Mouse (Mus musculus) forebrain, postnatal 0 days (tissue): ENCODE data around the gene Rnf213. TPM values are rescaled to one million over a fixed set of nuclear protein-coding genes. Genes with fewer than 3 reads are reported as not detected.

ENCODE experiments used
- ATAC-seq: fragments of 200-750 bp; cut with Nextera tagmentation; 2 replicates; pipeline ENCODE4 v1.8.0; 2017; ENCODE audit warnings: mild to moderate bottlenecking, moderate library complexity
- DNase-seq: peaks from one replicate; pipeline ENCODE4 v3.0.0-alpha.2; 2015
- H3K27ac ChIP-seq: fragments of 300-500 bp; sonication (generic); 2 replicates; pipeline ENCODE4 v1.5.1; 2014; ENCODE audit warnings: low read depth, mild to moderate bottlenecking, antibody characterized with exemption, low read length, moderate library complexity, mixed read lengths
- H3K27me3 ChIP-seq: fragments of 300-500 bp; sonication (generic); 2 replicates; pipeline ENCODE4 v1.6.1; 2014; ENCODE audit warnings: mild to moderate bottlenecking, low read length, mixed read lengths; ENCODE audit not compliant: insufficient read depth
- H3K36me3 ChIP-seq: fragments of 300-500 bp; sonication (generic); 2 replicates; pipeline ENCODE4 v1.6.1; 2014; ENCODE audit warnings: mild to moderate bottlenecking, moderate library complexity; ENCODE audit not compliant: insufficient read depth
- H3K4me1 ChIP-seq: fragments of 300-500 bp; sonication (generic); 2 replicates; pipeline ENCODE4 v1.6.1; 2014; ENCODE audit warnings: antibody characterized with exemption; ENCODE audit not compliant: insufficient read depth
- H3K4me2 ChIP-seq: fragments of 300-500 bp; sonication (generic); 2 replicates; pipeline ENCODE4 v1.6.1; 2014; ENCODE audit warnings: low read depth, mild to moderate bottlenecking, moderate library complexity
- H3K4me3 ChIP-seq: fragments of 300-500 bp; sonication (generic); 2 replicates; pipeline ENCODE4 v1.5.1; 2014; ENCODE audit warnings: low read depth, low read length, mixed read lengths
- H3K9ac ChIP-seq: fragments of 300-500 bp; sonication (generic); 2 replicates; pipeline ENCODE4 v1.6.1; 2014; ENCODE audit warnings: mild to moderate bottlenecking
- H3K9me3 ChIP-seq: fragments of 300-500 bp; sonication (generic); 2 replicates; pipeline ENCODE4 v1.6.1; 2016; ENCODE audit warnings: low read length
- CTCF ChIP-seq: sonication (generic); IDR thresholded peaks from 2 replicates; pipeline ENCODE4 v1.5.1; 2016; ENCODE audit warnings: antibody characterized with exemption, control low read depth, low read depth
- WGBS: fragments of 180-500 bp; shearing (Covaris S2); extraction: QIAGEN DNeasy Blood & Tissue Kit; methylation state at CpG from one replicate; pipeline ENCODE4 v1.1.7; 2014; 5-methylcytosine and 5-hydroxymethylcytosine counted together
- polyA plus RNA-seq: library from polyadenylated mRNA; unstranded; fragments of >200 nt; fragmentation: Nextera tagmentation; extraction: Ambion mirVana; gene quantifications from 2 replicates; pipeline ENCODE4 v1.2.1, GENCODE M21; 2015
- total RNA-seq: library from RNA; depleted of rRNA; stranded (reverse); fragments of >200 nt; gene quantifications from 2 replicates; pipeline ENCODE4 v1.2.3, GENCODE M21; 2014; rRNA removed

The Rnf213 gene
- 5.1 and 8.6 TPM in 2 replicates for total RNA-seq
- polyA plus RNA-seq, result 0.78 and 1.1 TPM in 2 replicates

DNA sequence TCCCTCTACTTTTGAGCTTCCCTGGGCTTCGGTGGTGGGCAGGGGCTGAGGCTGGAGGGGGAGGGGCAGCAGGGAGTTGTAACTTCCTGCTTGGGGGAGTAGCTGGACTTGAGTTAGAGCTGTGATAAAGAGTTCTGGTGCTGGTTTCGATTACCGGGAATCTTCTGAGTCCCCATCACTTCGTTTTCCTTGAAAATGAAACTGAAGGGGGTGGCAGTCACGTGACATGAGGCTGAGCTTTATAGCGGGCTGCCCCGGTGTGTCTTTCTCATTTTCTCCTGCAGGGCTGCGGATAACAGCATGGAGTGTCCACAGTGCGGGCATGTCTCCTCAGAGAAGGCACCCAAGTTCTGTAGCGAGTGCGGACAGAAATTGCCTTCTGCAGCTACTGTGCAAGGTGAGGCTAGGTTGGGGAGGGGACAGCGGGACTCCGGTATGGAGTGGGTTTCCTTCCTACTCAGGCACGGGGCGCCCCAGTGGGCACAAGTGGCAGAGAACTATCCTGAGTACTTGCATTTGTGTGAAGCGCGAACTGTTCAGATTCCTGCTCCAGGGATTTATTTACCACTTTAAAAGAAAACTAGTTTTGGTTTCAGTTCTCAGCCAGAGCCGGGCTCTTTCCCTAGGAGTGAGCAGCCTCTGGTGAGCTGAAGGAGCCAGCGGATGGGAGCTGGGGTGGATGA is at the start of gene Rnf213:
Gene Rnf213, plus strand, starts transcription at position 301 of the 683 bp plus-strand sequence.
- no peaks in the 10 kb centered on the region for H3K4me1 ChIP-seq
- DNase-seq, result peak; percentile 43
- no peak within 1 kb of the TSS for H3K27ac ChIP-seq
- H3K4me3 ChIP-seq, result peak within 1 kb of the TSS; percentile 36
- WGBS, result 1% methylated on average over 19 of the region's 19 CpGs
- H3K4me2 ChIP-seq, result peak within 1 kb of the TSS; percentile 54
- ATAC-seq, result 0 out of 2 replicates have a peak, but pooled peaks have one; percentile 42
- peak; percentile 16; the same call in 1 of the 2 replicates for TF ChIP-seq CTCF
- H3K9me3 ChIP-seq, result no peaks in the 10 kb centered on the region
- peaks cover 14% of the 10 kb centered on the region for H3K27me3 ChIP-seq
- H3K9ac ChIP-seq, result no peak within 1 kb of the TSS
- H3K36me3 ChIP-seq, result no peaks in the 10 kb centered on the region

DNA sequence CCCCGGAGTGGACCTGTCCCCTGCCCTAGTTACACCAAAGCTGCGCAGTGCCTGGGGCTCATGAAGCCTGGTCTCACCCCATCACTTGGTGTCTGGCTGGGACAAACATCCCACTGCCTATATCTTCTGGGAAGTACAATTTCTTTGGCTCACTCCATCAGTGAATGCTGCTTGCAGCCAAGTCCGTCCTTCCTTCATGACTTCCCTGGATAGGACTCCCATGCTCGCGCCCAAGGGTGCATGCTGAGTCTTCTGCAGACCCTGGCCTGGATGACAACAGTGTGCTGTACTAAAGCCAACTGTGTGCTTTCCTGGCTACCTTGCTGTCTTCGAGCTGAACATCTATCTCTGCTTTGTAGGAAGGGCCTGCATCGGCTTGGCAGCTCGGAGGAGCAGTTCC is 48.7 kb upstream of the Rnf213 start:
- no peak for TF ChIP-seq CTCF
- Histone ChIP-seq H3K4me2 (no peak overlapping the region), H3K4me3 (no peak overlapping the region), H3K4me1 (no peaks in the 10 kb centered on the region), H3K9ac (no peak overlapping the region), H3K27me3 (no peaks in the 10 kb centered on the region), H3K9me3 (no peaks in the 10 kb centered on the region), H3K27ac (no peak overlapping the region), H3K36me3 (no peaks in the 10 kb centered on the region)
- WGBS, result 88% methylated on average over 8 of the region's 8 CpGs
- ATAC-seq, result no peak
- no peak for DNase-seq

DNA sequence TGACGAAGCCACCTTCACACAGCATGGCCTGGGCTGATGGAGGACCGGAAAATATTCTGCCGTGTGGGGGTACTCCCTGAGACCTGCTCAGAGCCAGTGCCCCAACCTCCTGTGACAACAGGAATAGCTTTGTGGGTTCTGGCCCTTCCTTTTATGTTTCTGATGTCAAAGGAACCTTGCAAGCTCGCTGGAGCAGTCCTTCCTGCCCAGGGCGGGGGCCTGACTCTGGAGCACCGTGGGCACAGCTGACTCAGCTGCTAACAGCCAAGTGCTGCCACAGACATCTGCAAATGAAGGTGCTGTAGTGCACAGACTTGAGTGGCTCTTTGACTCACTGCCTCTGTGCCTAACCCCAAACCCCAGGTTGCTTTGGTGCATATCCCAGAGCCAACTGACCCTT is 48.0 kb upstream of the Rnf213 start:
- H3K4me3 ChIP-seq, result no peak overlapping the region
- no peak overlapping the region for H3K27ac ChIP-seq
- no peak for ATAC-seq
- no peak overlapping the region for H3K9ac ChIP-seq
- H3K36me3 ChIP-seq, result no peaks in the 10 kb centered on the region
- TF ChIP-seq CTCF, result no peak
- no peaks in the 10 kb centered on the region for H3K27me3 ChIP-seq
- no peaks in the 10 kb centered on the region for H3K4me1 ChIP-seq
- WGBS, result 77% methylated on average over 6 of the region's 6 CpGs
- no peak overlapping the region for H3K4me2 ChIP-seq
- no peaks in the 10 kb centered on the region for H3K9me3 ChIP-seq
- no peak for DNase-seq

GRCm38 (mm10) chr11:119347125-119347524 is 45.8 kb upstream of the Rnf213 start:
- Histone ChIP-seq H3K27ac (no peak overlapping the region), H3K36me3 (no peaks in the 10 kb centered on the region), H3K4me1 (no peaks in the 10 kb centered on the region), H3K9ac (no peak overlapping the region), H3K9me3 (no peaks in the 10 kb centered on the region), H3K4me2 (no peak overlapping the region), H3K4me3 (no peak overlapping the region), H3K27me3 (no peaks in the 10 kb centered on the region)
- no peak for TF ChIP-seq CTCF
- ATAC-seq (no peak), DNase-seq (no peak)
- WGBS, result 91% methylated on average over 4 of the region's 4 CpGs

DNA sequence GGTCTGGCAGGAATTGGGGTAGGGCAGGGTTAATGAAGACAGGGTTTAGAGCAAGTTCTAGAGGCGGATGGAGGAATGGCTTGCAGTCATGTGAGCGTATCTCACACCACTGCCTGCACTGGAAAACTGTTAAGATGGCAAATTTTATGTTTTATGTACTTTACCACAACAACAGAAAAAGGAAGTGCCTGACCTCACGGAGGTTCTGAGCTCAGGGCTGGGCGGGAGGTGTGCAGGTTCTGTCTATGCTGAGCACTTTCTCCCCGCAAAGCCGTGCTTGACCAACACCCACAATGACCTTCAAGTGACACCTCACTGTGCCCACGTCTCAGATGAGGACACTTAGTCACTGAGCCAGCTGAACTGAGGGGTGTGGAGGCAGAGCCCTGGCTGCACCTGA is 40.8 kb upstream of the Rnf213 start:
- DNase-seq, result no peak
- no peaks in the 10 kb centered on the region for H3K9me3 ChIP-seq
- no peak for TF ChIP-seq CTCF
- H3K36me3 ChIP-seq, result no peaks in the 10 kb centered on the region
- WGBS, result 75% methylated on average over 7 of the region's 7 CpGs
- no peak overlapping the region for H3K9ac ChIP-seq
- H3K4me2 ChIP-seq, result no peak overlapping the region
- no peaks in the 10 kb centered on the region for H3K4me1 ChIP-seq
- ATAC-seq, result no peak
- H3K4me3 ChIP-seq, result no peak overlapping the region
- H3K27ac ChIP-seq, result no peak overlapping the region
- no peaks in the 10 kb centered on the region for H3K27me3 ChIP-seq

GRCm38 (mm10) chr11:119353946-119354345 is 39.0 kb upstream of the Rnf213 start:
- no peak overlapping the region for H3K27ac ChIP-seq
- no peak for DNase-seq
- no peak for TF ChIP-seq CTCF
- H3K9me3 ChIP-seq, result no peaks in the 10 kb centered on the region
- no peaks in the 10 kb centered on the region for H3K27me3 ChIP-seq
- no peaks in the 10 kb centered on the region for H3K4me1 ChIP-seq
- no peaks in the 10 kb centered on the region for H3K36me3 ChIP-seq
- H3K4me2 ChIP-seq, result no peak overlapping the region
- H3K4me3 ChIP-seq, result no peak overlapping the region
- WGBS, result 77% methylated on average over 4 of the region's 4 CpGs
- H3K9ac ChIP-seq, result no peak overlapping the region
- ATAC-seq, result no peak

- no peaks in the 10 kb centered on the region for H3K27me3 ChIP-seq
- H3K4me2 ChIP-seq, result peak overlapping the region; percentile 95
- peak overlapping the region; percentile 49 for H3K9ac ChIP-seq
- TF ChIP-seq CTCF, result no peak
- peak; percentile 5 for DNase-seq
- no peak overlapping the region for H3K27ac ChIP-seq
- no peaks in the 10 kb centered on the region for H3K4me1 ChIP-seq
- WGBS, result 7% methylated on average over 23 of the region's 23 CpGs
- H3K36me3 ChIP-seq, result no peaks in the 10 kb centered on the region
- no peaks in the 10 kb centered on the region for H3K9me3 ChIP-seq
- peak overlapping the region; percentile 58 for H3K4me3 ChIP-seq
- no peak for ATAC-seq
Measured at GRCm38 (mm10) chr11:119354798-119355442, 38.0 kb upstream of the Rnf213 start.
